Mouse (Mus musculus): ENCODE results near the gene Mob2.
A peak's percentile ranks its signal among the peaks of the same experiment; 100 is the strongest.

The Mob2 gene

GRCm38 (mm10) chr7:142060931-142061565 is at the start of gene Mob2:
Gene Mob2 (minus strand): TSS chr7:142061065.
- DNase-seq (ENCODE audit: low read depth) = peak; percentile 75

GRCm38 (mm10) chr7:142104747-142105146 is 43.9 kb upstream of the Mob2 start:
- peak; percentile 43 for DNase-seq (ENCODE audit: low read depth)

- peak; percentile 70 for DNase-seq (ENCODE audit: low read depth)
These were observed 36.9 kb upstream of the Mob2 start for GRCm38 (mm10) chr7:142097776-142098175.

GRCm38 (mm10) chr7:142096701-142097100 is 35.8 kb upstream of the Mob2 start:
- no peak for DNase-seq (ENCODE audit: low read depth)

- no peak for DNase-seq (ENCODE audit: low read depth)
These were observed 34.5 kb upstream of the Mob2 start, which contains the start of gene Dusp8 for GRCm38 (mm10) chr7:142095183-142095931. Gene Dusp8 (minus strand): TSS chr7:142095843.

DNA sequence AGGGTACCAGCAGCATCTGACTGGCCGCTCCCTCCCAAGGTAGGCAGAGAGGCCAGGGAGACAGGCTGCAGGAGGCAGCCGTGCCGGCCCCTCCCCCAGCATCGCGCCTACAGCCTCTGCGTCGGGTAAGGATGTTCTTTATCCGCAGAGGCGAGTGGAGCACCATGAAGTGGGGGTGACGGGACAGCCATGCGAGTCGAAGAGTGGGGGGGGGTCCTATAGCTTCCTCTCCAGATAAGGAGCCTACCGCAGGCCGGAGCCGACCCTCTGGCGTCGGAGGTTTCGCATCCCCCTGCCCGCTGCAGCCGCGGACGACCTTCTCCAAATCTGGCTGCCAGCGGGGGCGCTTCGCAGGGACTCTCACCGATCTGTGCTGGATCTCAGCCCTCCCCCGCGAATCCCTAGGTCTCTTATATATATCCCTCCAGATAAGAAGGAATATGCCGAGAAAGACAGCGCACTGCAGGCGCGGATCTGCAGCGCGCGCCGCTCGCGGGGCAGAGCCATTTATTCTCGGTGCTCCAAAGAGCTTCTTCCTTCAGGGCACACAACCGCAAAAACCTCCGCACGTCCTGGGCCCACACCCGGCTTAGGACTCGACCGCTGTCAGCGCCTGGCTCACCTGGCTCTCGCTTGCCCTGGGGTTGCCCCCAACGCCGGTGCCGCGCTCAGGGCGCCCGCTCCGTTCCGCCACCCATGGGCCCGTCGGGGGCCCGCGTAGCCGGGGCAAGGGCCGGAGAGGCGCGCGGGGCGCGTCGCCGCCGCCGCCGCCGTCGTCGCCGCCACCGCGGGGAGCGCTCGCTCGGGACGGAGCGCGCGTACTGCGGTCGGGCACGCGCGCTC is 33.7 kb upstream of the Mob2 start:
- DNase-seq (ENCODE audit: low read depth) = no peak

- no peak for DNase-seq (ENCODE audit: low read depth)
These were observed 32.9 kb upstream of the Mob2 start for GRCm38 (mm10) chr7:142093696-142094240.

GRCm38 (mm10) chr7:142092991-142093390 is 32.1 kb upstream of the Mob2 start:
- no peak for DNase-seq (ENCODE audit: low read depth)

DNA sequence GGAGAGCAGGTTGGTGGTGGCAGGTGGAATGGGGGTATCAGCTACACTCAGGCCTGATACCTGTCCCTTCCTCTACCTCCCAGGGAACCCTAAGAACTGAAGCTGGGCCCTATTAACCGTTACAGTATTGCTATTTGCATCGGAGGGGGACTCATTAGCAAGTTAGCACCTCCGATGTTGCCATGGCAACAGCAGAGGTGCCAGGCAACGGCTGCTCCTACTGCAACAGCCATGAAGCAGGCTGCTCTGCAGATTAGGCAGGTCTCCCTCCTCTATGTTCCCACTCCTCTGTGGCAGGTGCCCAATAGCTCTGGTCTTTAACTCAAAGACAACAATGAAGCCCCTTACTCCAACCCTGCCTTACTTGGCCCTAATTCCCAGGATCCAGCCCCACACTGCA is 31.0 kb upstream of the Mob2 start:
- DNase-seq (ENCODE audit: low read depth) = no peak

DNA sequence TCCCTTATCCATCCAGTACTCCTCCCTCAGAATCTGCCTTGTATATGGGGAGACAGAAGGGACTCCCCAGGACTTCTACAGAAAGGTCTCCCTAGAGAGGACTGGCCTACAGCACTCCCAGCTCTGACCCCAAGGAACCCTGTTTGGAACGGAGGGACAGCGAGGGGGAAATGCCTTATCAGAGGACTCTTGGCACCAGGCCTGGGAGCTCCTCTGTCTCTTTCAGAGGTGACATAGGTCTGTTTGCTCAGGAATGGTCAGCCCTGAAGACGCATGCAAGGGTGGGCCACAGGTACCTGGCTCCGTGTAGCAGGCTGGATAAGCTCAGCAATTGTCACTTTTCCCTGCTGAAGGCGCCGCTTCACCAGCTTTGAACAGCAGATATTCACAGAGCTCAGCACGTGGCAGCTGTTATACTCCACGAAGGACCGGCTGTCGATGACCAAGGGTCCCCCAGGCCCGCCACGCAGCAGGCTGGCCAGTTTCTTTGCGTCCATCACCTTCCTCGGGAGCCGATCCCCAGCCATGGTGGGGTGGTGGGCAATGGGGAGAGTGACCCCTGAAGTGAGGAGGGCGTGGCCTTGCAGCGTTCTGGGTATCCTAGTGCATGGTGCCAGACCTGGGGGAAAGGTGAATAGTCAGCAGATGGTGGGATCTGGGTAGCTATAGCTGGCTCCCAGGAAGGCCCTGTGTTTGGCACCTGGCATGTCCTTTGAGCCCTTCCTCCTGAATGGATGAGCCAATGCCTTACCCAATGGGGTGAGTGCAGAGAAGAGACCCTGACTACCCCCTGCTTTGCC is 29.0 kb upstream of the Mob2 start:
- DNase-seq (ENCODE audit: low read depth) = no peak

GRCm38 (mm10) chr7:142088886-142089285 is 28.0 kb upstream of the Mob2 start:
- peak; percentile 21 for DNase-seq (ENCODE audit: low read depth)

DNA sequence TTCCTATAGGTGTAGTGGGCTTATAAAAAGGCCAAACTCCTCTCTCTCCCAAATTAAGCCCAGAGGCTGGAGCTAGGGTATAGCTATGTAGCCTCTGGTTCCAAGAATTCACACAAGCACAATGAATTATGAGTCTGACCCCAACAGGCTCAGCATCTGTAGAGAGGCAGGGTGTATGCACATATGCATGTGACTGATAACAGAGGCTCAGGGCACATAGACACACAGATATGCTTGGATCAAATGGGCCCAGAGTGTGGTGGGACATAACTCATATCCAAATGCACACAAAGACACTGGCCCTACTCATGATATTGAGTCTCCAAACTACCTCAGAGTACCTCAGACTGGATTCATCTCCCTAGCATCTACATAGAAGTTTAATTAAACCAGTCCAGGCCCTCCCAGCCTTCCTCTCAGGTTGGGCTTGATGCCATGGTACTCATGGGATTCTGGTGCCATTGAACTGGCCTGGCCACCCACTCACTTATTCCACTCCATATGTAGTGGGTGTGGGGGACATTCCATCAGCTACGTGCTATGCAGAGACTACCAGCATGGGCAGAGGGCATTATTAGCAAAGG is 26.3 kb upstream of the Mob2 start:
- DNase-seq (ENCODE audit: low read depth) = no peak

GRCm38 (mm10) chr7:142086159-142086905 is 25.5 kb upstream of the Mob2 start:
- no peak for DNase-seq (ENCODE audit: low read depth)

DNA sequence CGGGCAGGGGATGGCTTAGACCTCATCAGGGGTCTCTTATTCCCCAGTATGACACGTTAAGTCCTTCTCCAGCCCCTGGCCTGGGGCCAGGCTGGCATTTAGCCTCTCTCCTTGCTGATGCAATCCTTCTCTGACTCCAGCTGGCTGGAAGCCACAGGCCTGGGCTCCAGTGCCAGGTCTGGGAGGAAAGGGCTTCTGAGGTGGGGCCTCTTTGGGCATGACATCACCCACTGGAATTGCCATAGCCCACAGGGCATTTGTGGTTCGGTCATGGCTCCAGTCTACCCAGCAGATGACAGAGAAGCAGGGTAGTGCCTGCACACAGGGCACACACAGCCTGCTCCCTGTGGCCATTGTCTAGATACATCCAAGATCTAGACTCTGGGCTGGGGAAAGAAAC is 24.0 kb upstream of the Mob2 start:
- peak; percentile 22 for DNase-seq (ENCODE audit: low read depth)

- peak; percentile 7 for DNase-seq (ENCODE audit: low read depth)
These were observed 23.5 kb upstream of the Mob2 start for GRCm38 (mm10) chr7:142084395-142084794.

GRCm38 (mm10) chr7:142083588-142084317 is 22.9 kb upstream of the Mob2 start:
- DNase-seq (ENCODE audit: low read depth) = no peak

DNA sequence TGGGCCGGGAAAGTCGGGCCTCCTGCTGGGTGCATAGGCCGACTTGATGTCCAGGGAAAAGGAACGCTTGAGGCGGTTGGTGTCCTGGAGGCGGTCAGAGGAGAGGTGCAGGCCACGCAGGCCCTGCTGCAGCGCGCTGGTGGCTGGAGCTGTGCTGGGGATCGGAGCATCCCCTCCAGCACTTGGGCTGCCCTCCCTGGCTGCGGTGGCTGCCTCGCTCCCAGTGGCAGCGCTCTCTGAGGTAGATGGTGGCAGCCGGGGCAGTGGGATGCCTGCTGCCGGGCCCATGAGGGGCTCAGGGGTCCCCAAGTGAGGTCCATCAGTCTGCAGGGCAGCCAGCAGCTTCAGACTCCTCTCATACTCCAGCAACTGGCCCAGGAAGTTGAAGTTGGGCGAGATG is 21.7 kb upstream of the Mob2 start:
- DNase-seq (ENCODE audit: low read depth) = no peak

DNA sequence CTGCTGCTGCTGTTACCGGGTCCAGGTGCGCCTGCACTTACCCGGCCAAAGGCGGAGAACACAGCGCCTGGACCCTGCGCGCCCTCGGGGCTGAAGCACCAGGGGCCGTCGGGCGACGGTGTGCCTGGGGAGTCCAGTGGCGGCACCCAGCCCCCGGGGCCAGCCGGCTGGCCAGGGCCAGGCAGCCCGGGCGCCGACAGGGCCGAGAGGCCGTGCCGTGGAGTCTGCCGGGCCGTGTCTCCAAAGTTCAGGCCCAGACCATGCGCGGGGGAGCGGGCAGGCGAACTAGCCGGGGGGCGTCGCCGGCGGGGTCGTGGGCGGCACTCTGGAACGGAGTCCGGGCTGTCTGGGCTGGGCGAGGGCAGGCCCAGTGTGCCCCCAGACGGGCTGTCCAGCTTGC is 21.3 kb upstream of the Mob2 start:
- DNase-seq (ENCODE audit: low read depth) = no peak

- no peak for DNase-seq (ENCODE audit: low read depth)
These were observed 20.9 kb upstream of the Mob2 start for GRCm38 (mm10) chr7:142081736-142082135.

- no peak for DNase-seq (ENCODE audit: low read depth)
These were observed 20.0 kb upstream of the Mob2 start for GRCm38 (mm10) chr7:142080876-142081275.
